Mouse (Mus musculus) myocyte (in vitro differentiated cells): ENCODE measurements around the gene Pgm5. TPM values are rescaled to one million over a fixed set of nuclear protein-coding genes. Genes with fewer than 3 reads are reported as not detected.

Experiments
- H3K27me3 ChIP-seq: one replicate; pipeline ENCODE4 v1.6.1; 2011; ENCODE audit not compliant: control insufficient read depth, insufficient read depth, insufficient read length
- H3K36me3 ChIP-seq: one replicate; pipeline ENCODE4 v1.6.1; 2011; ENCODE audit not compliant: control insufficient read depth, insufficient read depth
- H3K4me2 ChIP-seq: one replicate; pipeline ENCODE4 v1.6.1; 2011; ENCODE audit warnings: low read depth, control low read depth
- H3K4me3 ChIP-seq: one replicate; pipeline ENCODE4 v1.5.1; 2011; ENCODE audit warnings: mild to moderate bottlenecking, control low read depth, moderate library complexity
- H3K79me2 ChIP-seq: one replicate; pipeline ENCODE4 v1.6.1; 2011; ENCODE audit not compliant: control insufficient read depth, insufficient read depth
- H3ac ChIP-seq: one replicate; pipeline ENCODE4 v1.6.1; 2011; ENCODE audit not compliant: control insufficient read depth, insufficient read length
- CEBPB ChIP-seq: IDR thresholded peaks from 2 replicates; pipeline ENCODE4 v1.6.1; 2011; ENCODE audit warnings: mild to moderate bottlenecking, moderate library complexity; ENCODE audit not compliant: poor library complexity, insufficient read depth, severe bottlenecking
- E2F4 ChIP-seq: IDR thresholded peaks from one replicate; pipeline ENCODE4 v1.6.1; 2011; ENCODE audit warnings: mild to moderate bottlenecking, control low read depth, moderate library complexity; ENCODE audit not compliant: insufficient read depth
- MAX ChIP-seq: IDR thresholded peaks from one replicate; pipeline ENCODE4 v1.6.1; 2011; ENCODE audit warnings: low read depth, mild to moderate bottlenecking, control low read depth
- MYOD1 ChIP-seq, 3 experiments: IDR thresholded peaks; one replicate each; pipeline ENCODE4 v1.6.1; 2011; ENCODE audit warnings: control low read depth in 2 of 3, low read depth in 2 of 3, mild to moderate bottlenecking in 2 of 3, moderate library complexity in 1 of 3; ENCODE audit not compliant: insufficient read length in 2 of 3, control insufficient read depth in 1 of 3
- MYOG ChIP-seq, 3 experiments: IDR thresholded peaks; one replicate each; pipeline ENCODE4 v1.6.1; 2011; ENCODE audit warnings: control low read depth in 2 of 3, low read depth in 2 of 3, mild to moderate bottlenecking in 2 of 3; ENCODE audit not compliant: insufficient read length in 2 of 3, control insufficient read depth in 1 of 3, insufficient read depth in 1 of 3
- POLR2A ChIP-seq: IDR thresholded peaks from one replicate; pipeline ENCODE4 v1.6.1; 2011; ENCODE audit warnings: low read depth, mild to moderate bottlenecking, control low read depth, moderate library complexity; ENCODE audit not compliant: insufficient read length
- POLR2AphosphoS2 ChIP-seq: IDR thresholded peaks from one replicate; pipeline ENCODE4 v1.6.1; 2011; ENCODE audit warnings: low read depth, control low read depth; ENCODE audit not compliant: insufficient read length
- REST ChIP-seq: IDR thresholded peaks from one replicate; pipeline ENCODE4 v1.6.1; 2011; ENCODE audit warnings: mild to moderate bottlenecking, control low read depth, moderate library complexity; ENCODE audit not compliant: insufficient read depth, insufficient read length
- SRF ChIP-seq: IDR thresholded peaks from one replicate; pipeline ENCODE4 v1.6.1; 2011; ENCODE audit warnings: low read depth; ENCODE audit not compliant: control insufficient read depth, insufficient read length
- TCF12 ChIP-seq: IDR thresholded peaks from one replicate; pipeline ENCODE4 v1.6.1; 2011; ENCODE audit warnings: mild to moderate bottlenecking, control low read depth; ENCODE audit not compliant: poor library complexity, insufficient read depth, severe bottlenecking
- TCF3 ChIP-seq: IDR thresholded peaks from one replicate; pipeline ENCODE4 v1.6.1; 2011; ENCODE audit warnings: low read depth, control low read depth; ENCODE audit not compliant: insufficient read length
- USF1 ChIP-seq: IDR thresholded peaks from one replicate; pipeline ENCODE4 v1.6.1; 2011; ENCODE audit warnings: low read depth, mild to moderate bottlenecking, control low read depth, moderate library complexity
- polyA plus RNA-seq: library from polyadenylated mRNA; unstranded; fragments of >200 nt; fragmentation: generic; extraction: Trizol; gene quantifications from one replicate; pipeline ENCODE4 v1.2.1, GENCODE M21; 2012; ENCODE audit warnings: missing spikeins

Pgm5 gene
- polyA plus RNA-seq, 1 experiment = 68.6 TPM

GRCm38 (mm10) chr19:24754440-24754785 lies 107.2 kb downstream of the Pgm5 start:
- Histone ChIP-seq H3K4me2 (no peak overlapping the region), H3K79me2 (no peaks in the 10 kb centered on the region)
- TF ChIP-seq MAX = no peak
- no peak for TF ChIP-seq TCF12
- no peak for TF ChIP-seq REST
- TF ChIP-seq POLR2A = no peak

GRCm38 (mm10) chr19:24753617-24754439 lies 107.8 kb downstream of the Pgm5 start:
- Histone ChIP-seq H3K4me2 (no peak overlapping the region), H3K4me3 (no peak overlapping the region), H3ac (no peak overlapping the region), H3K27me3 (no peaks in the 10 kb centered on the region), H3K36me3 (no peaks in the 10 kb centered on the region), H3K79me2 (no peaks in the 10 kb centered on the region)
- TF ChIP-seq E2F4 (no peak), SRF (no peak), POLR2AphosphoS2 (no peak), TCF3 (no peak)

More at GRCm38 (mm10) chr19:24754440-24754785, 107.2 kb downstream of the Pgm5 start:
- Histone ChIP-seq H3K4me3 (no peak overlapping the region), H3K36me3 (no peaks in the 10 kb centered on the region), H3ac (no peak overlapping the region), H3K27me3 (no peaks in the 10 kb centered on the region)

- Histone ChIP-seq H3K27me3 (no peaks in the 10 kb centered on the region), H3K79me2 (no peaks in the 10 kb centered on the region)
- TF ChIP-seq MAX (no peak), MYOD1 (IDR thresholded peaks at IDR 0.05; ENCODE audit: control insufficient read depth in 1 of 3, insufficient read length in 2 of 3, low read depth in 2 of 3) (no peak), E2F4 (no peak), SRF (no peak), CEBPB (no peak), REST (no peak), TCF3 (no peak), MYOG (IDR thresholded peaks at IDR 0.05; ENCODE audit: control insufficient read depth in 1 of 3, insufficient read depth in 1 of 3, insufficient read length in 2 of 3, low read depth in 2 of 3) (no peak)
Observed at GRCm38 (mm10) chr19:24752873-24753538, 108.6 kb downstream of the Pgm5 start.

GRCm38 (mm10) chr19:24746266-24746875 lies 115.3 kb downstream of the Pgm5 start:
- no peaks in the 10 kb centered on the region for H3K36me3 ChIP-seq
- H3K79me2 ChIP-seq = no peaks in the 10 kb centered on the region
- H3ac ChIP-seq = no peak overlapping the region
- H3K4me3 ChIP-seq = no peak overlapping the region
- H3K4me2 ChIP-seq = no peak overlapping the region
- H3K27me3 ChIP-seq = no peaks in the 10 kb centered on the region
- no peak for TF ChIP-seq SRF
- TF ChIP-seq MAX = no peak
- TF ChIP-seq TCF3 = no peak
- no peak for TF ChIP-seq CEBPB
- TF ChIP-seq USF1 = no peak
- no peak for TF ChIP-seq POLR2A
- no peak for TF ChIP-seq TCF12
- TF ChIP-seq MYOG (IDR thresholded peaks at IDR 0.05; ENCODE audit: control insufficient read depth in 1 of 3, insufficient read depth in 1 of 3, insufficient read length in 2 of 3, low read depth in 2 of 3) = no peak
- no peak for TF ChIP-seq REST
- no peak for TF ChIP-seq MYOD1 (IDR thresholded peaks at IDR 0.05; ENCODE audit: control insufficient read depth in 1 of 3, insufficient read length in 2 of 3, low read depth in 2 of 3)
- TF ChIP-seq E2F4 = no peak
- no peak for TF ChIP-seq POLR2AphosphoS2

More at GRCm38 (mm10) chr19:24752873-24753538, 108.6 kb downstream of the Pgm5 start:
- Histone ChIP-seq H3K36me3 (no peaks in the 10 kb centered on the region), H3K4me3 (no peak overlapping the region), H3ac (no peak overlapping the region), H3K4me2 (no peak overlapping the region)

- TF ChIP-seq MYOG (IDR thresholded peaks at IDR 0.05; ENCODE audit: control insufficient read depth in 1 of 3, insufficient read depth in 1 of 3, insufficient read length in 2 of 3, low read depth in 2 of 3) (no peak), TCF12 (no peak), SRF (no peak), TCF3 (no peak), POLR2A (no peak), POLR2AphosphoS2 (no peak), REST (no peak), CEBPB (no peak), MYOD1 (IDR thresholded peaks at IDR 0.05; ENCODE audit: control insufficient read depth in 1 of 3, insufficient read length in 2 of 3, low read depth in 2 of 3) (no peak), MAX (no peak)
- Histone ChIP-seq H3K27me3 (no peaks in the 10 kb centered on the region), H3K36me3 (no peaks in the 10 kb centered on the region), H3ac (no peak overlapping the region), H3K79me2 (no peaks in the 10 kb centered on the region), H3K4me3 (no peak overlapping the region), H3K4me2 (no peak overlapping the region)
Observed at GRCm38 (mm10) chr19:24742606-24743005, 119.0 kb downstream of the Pgm5 start.
